Mouse (Mus musculus): ENCODE data around the gene Naga. TPM values are rescaled to one million over a fixed set of nuclear protein-coding genes. Genes with fewer than 3 reads are reported as not detected.

Naga gene
- polyA plus RNA-seq, 1 experiment: 150 TPM

- TF ChIP-seq POLR2A (IDR thresholded peaks at IDR 0.05; ENCODE audit: control insufficient read depth, extremely low read depth, insufficient read depth, low read length, poor library complexity): no peak
- TF ChIP-seq CTCF (IDR thresholded peaks at IDR 0.05; ENCODE audit: borderline replicate concordance, control insufficient read depth, extremely low read depth, insufficient read depth, low read length, poor library complexity): no peak
- no peak for DNase-seq
- Histone ChIP-seq H3K36me3 (ENCODE audit: control insufficient read depth, insufficient read depth, low read length) (no peaks in the 10 kb centered on the region), H3K4me3 (ENCODE audit: control insufficient read depth, insufficient read depth, low read length) (no peak overlapping the region), H3K27me3 (ENCODE audit: control insufficient read depth, insufficient read depth, low read length) (no peaks in the 10 kb centered on the region; the same call in 1 of the 2 replicates), H3K27ac (ENCODE audit: control insufficient read depth, insufficient read depth, low read length) (no peak overlapping the region), H3K4me1 (replicated peaks; ENCODE audit: control insufficient read depth, insufficient read depth, low read length) (0 out of 2 replicates have a peak, but pooled peaks cover 2% of the 10 kb centered on the region)
- 51% methylated on average over 8 of the region's 8 CpGs for WGBS
These were observed 44.7 kb downstream of the Naga start for GRCm38 (mm10) chr15:82294059-82294458.

GRCm38 (mm10) chr15:82293271-82293711 is 45.4 kb downstream of the Naga start:
- 30% methylated on average over 7 of the region's 7 CpGs for WGBS
- no peak for DNase-seq
- no peaks in the 10 kb centered on the region; the same call in 1 of the 2 replicates for H3K27me3 ChIP-seq (ENCODE audit: control insufficient read depth, insufficient read depth, low read length)
- 0 out of 2 replicates have a peak, but pooled peaks cover 2% of the 10 kb centered on the region for H3K4me1 ChIP-seq (replicated peaks; ENCODE audit: control insufficient read depth, insufficient read depth, low read length)
- no peak overlapping the region for H3K4me3 ChIP-seq (ENCODE audit: control insufficient read depth, insufficient read depth, low read length)
- TF ChIP-seq CTCF (IDR thresholded peaks at IDR 0.05; ENCODE audit: borderline replicate concordance, control insufficient read depth, extremely low read depth, insufficient read depth, low read length, poor library complexity): no peak
- TF ChIP-seq POLR2A (IDR thresholded peaks at IDR 0.05; ENCODE audit: control insufficient read depth, extremely low read depth, insufficient read depth, low read length, poor library complexity): no peak
- H3K36me3 ChIP-seq (ENCODE audit: control insufficient read depth, insufficient read depth, low read length): no peaks in the 10 kb centered on the region
- H3K27ac ChIP-seq (ENCODE audit: control insufficient read depth, insufficient read depth, low read length): no peak overlapping the region

- Histone ChIP-seq H3K27me3 (ENCODE audit: control insufficient read depth, insufficient read depth, low read length) (no peaks in the 10 kb centered on the region; the same call in 1 of the 2 replicates), H3K4me1 (replicated peaks; ENCODE audit: control insufficient read depth, insufficient read depth, low read length) (0 out of 2 replicates have a peak, but pooled peaks cover 2% of the 10 kb centered on the region), H3K4me3 (ENCODE audit: control insufficient read depth, insufficient read depth, low read length) (no peak overlapping the region), H3K36me3 (ENCODE audit: control insufficient read depth, insufficient read depth, low read length) (no peaks in the 10 kb centered on the region), H3K27ac (ENCODE audit: control insufficient read depth, insufficient read depth, low read length) (no peak overlapping the region)
- 43% methylated on average over 5 of the region's 5 CpGs for WGBS
- TF ChIP-seq POLR2A (IDR thresholded peaks at IDR 0.05; ENCODE audit: control insufficient read depth, extremely low read depth, insufficient read depth, low read length, poor library complexity) (no peak), CTCF (IDR thresholded peaks at IDR 0.05; ENCODE audit: borderline replicate concordance, control insufficient read depth, extremely low read depth, insufficient read depth, low read length, poor library complexity) (no peak)
- DNase-seq: no peak
These were observed 45.9 kb downstream of the Naga start for GRCm38 (mm10) chr15:82292851-82293250.

- H3K36me3 ChIP-seq (ENCODE audit: control insufficient read depth, insufficient read depth, low read length): no peaks in the 10 kb centered on the region
- 0 out of 2 replicates have a peak, but pooled peaks cover 2% of the 10 kb centered on the region for H3K4me1 ChIP-seq (replicated peaks; ENCODE audit: control insufficient read depth, insufficient read depth, low read length)
- TF ChIP-seq CTCF (IDR thresholded peaks at IDR 0.05; ENCODE audit: borderline replicate concordance, control insufficient read depth, extremely low read depth, insufficient read depth, low read length, poor library complexity) (no peak), POLR2A (IDR thresholded peaks at IDR 0.05; ENCODE audit: control insufficient read depth, extremely low read depth, insufficient read depth, low read length, poor library complexity) (no peak)
- WGBS: 24% methylated on average over 7 of the region's 7 CpGs
- DNase-seq: no peak
- H3K27ac ChIP-seq (ENCODE audit: control insufficient read depth, insufficient read depth, low read length): no peak overlapping the region
- no peaks in the 10 kb centered on the region; the same call in 1 of the 2 replicates for H3K27me3 ChIP-seq (ENCODE audit: control insufficient read depth, insufficient read depth, low read length)
- H3K4me3 ChIP-seq (ENCODE audit: control insufficient read depth, insufficient read depth, low read length): no peak overlapping the region
These were observed 48.5 kb downstream of the Naga start for GRCm38 (mm10) chr15:82290252-82290651.

GRCm38 (mm10) chr15:82286157-82286556 is 52.6 kb downstream of the Naga start:
- no peak for DNase-seq
- Histone ChIP-seq H3K4me1 (replicated peaks; ENCODE audit: control insufficient read depth, insufficient read depth, low read length) (no peaks in the 10 kb centered on the region), H3K36me3 (ENCODE audit: control insufficient read depth, insufficient read depth, low read length) (no peaks in the 10 kb centered on the region), H3K4me3 (ENCODE audit: control insufficient read depth, insufficient read depth, low read length) (no peak overlapping the region), H3K27ac (ENCODE audit: control insufficient read depth, insufficient read depth, low read length) (no peak overlapping the region), H3K27me3 (ENCODE audit: control insufficient read depth, insufficient read depth, low read length) (no peaks in the 10 kb centered on the region)
- WGBS: 66% methylated on average over 12 of the region's 12 CpGs
- TF ChIP-seq CTCF (IDR thresholded peaks at IDR 0.05; ENCODE audit: borderline replicate concordance, control insufficient read depth, extremely low read depth, insufficient read depth, low read length, poor library complexity) (no peak), POLR2A (IDR thresholded peaks at IDR 0.05; ENCODE audit: control insufficient read depth, extremely low read depth, insufficient read depth, low read length, poor library complexity) (no peak)

GRCm38 (mm10) chr15:82280638-82281037 is 58.1 kb downstream of the Naga start:
- H3K27me3 ChIP-seq (ENCODE audit: control insufficient read depth, insufficient read depth, low read length): no peaks in the 10 kb centered on the region; the same call in 1 of the 2 replicates
- no peak for TF ChIP-seq CTCF (IDR thresholded peaks at IDR 0.05; ENCODE audit: borderline replicate concordance, control insufficient read depth, extremely low read depth, insufficient read depth, low read length, poor library complexity)
- TF ChIP-seq POLR2A (IDR thresholded peaks at IDR 0.05; ENCODE audit: control insufficient read depth, extremely low read depth, insufficient read depth, low read length, poor library complexity): no peak
- no peak overlapping the region for H3K27ac ChIP-seq (ENCODE audit: control insufficient read depth, insufficient read depth, low read length)
- H3K4me1 ChIP-seq (replicated peaks; ENCODE audit: control insufficient read depth, insufficient read depth, low read length): no peaks in the 10 kb centered on the region; the same call in 1 of the 2 replicates
- DNase-seq: no peak
- no peak overlapping the region for H3K4me3 ChIP-seq (ENCODE audit: control insufficient read depth, insufficient read depth, low read length)
- WGBS: 63% methylated on average over 4 of the region's 4 CpGs
- no peaks in the 10 kb centered on the region for H3K36me3 ChIP-seq (ENCODE audit: control insufficient read depth, insufficient read depth, low read length)

Other genes starting within 250 kb of the Naga start
- 33.1 and 39.4 TPM in 2 replicates for gene Ccdc134, start 211.0 kb downstream of the Naga start, polyA plus RNA-seq (2012; rRNA removed)
- gene Srebf2, start 191.7 kb downstream of the Naga start, polyA plus RNA-seq (2012; rRNA removed): 410 and 478 TPM in 2 replicates
- gene Shisa8, start 126.1 kb downstream of the Naga start, polyA plus RNA-seq (2012; rRNA removed): 0.93 and 1.1 TPM in 2 replicates
- 4.3 and 7.0 TPM in 2 replicates for gene Tnfrsf13c, start 114.6 kb downstream of the Naga start, polyA plus RNA-seq (2012; rRNA removed)
- 44.8 and 68.0 TPM in 2 replicates for gene Cenpm, start 94.2 kb downstream of the Naga start, polyA plus RNA-seq (2012; rRNA removed)
- gene 1500009C09Rik, start 86.5 kb downstream of the Naga start, polyA plus RNA-seq (2012; rRNA removed): 0.08 and 0.24 TPM in 2 replicates
- gene Sept3, start 64.0 kb downstream of the Naga start, polyA plus RNA-seq (2012; rRNA removed): 3.4 and 4.6 TPM in 2 replicates
- 0.11 and 0.14 TPM in 2 replicates for gene Wbp2nl, start 40.0 kb downstream of the Naga start, polyA plus RNA-seq (2012; rRNA removed)
- gene Pheta2, start within 50 bp of the Naga start, polyA plus RNA-seq (2012; rRNA removed): 1.7 and 2.3 TPM in 2 replicates
- 218 and 230 TPM in 2 replicates for gene Smdt1, start within 50 bp of the Naga start, polyA plus RNA-seq (2012; rRNA removed)
- 227 and 278 TPM in 2 replicates for gene Ndufa6, start 15.4 kb upstream of the Naga start, polyA plus RNA-seq (2012; rRNA removed)
- 12.6 and 15.7 TPM in 2 replicates for gene Cyp2d22, start 41.3 kb upstream of the Naga start, polyA plus RNA-seq (2012; rRNA removed)
- gene Cyp2d11, start 55.1 kb upstream of the Naga start, polyA plus RNA-seq (2012; rRNA removed): not detected in 2 replicates
- gene Cyp2d10, start 68.3 kb upstream of the Naga start, polyA plus RNA-seq (2012; rRNA removed): 0.28 and 2.5 TPM in 2 replicates
- 0.22 and 0.23 TPM in 2 replicates for gene Cyp2d9, start 94.5 kb upstream of the Naga start, polyA plus RNA-seq (2012; rRNA removed)
- 0.27 and 0.39 TPM in 2 replicates for gene Cyp2d12, start 216.1 kb upstream of the Naga start, polyA plus RNA-seq (2012; rRNA removed)